Mouse (Mus musculus) kidney, adult 8-10 months (tissue): ENCODE measurements around the gene Ceacam1.
"Not testable (repeated sequence)": the region's sequence is repeated elsewhere in the genome, so short reads cannot be mapped to it uniquely, and the experiment has no call there.

Source experiments
- DNase-seq, 2 experiments: peaks; one replicate each; pipeline ENCODE4 v3.0.0; 2022

Ceacam1 gene

GRCm38 (mm10) chr7:25439978-25440815 lies 37.2 kb downstream of the Ceacam1 start:
- DNase-seq, result peak; percentile 41 to 43

- no peak for DNase-seq
Observed at GRCm38 (mm10) chr7:25439124-25439822, 38.1 kb downstream of the Ceacam1 start.

- DNase-seq, result no peak
Observed at GRCm38 (mm10) chr7:25436704-25437103, 40.7 kb downstream of the Ceacam1 start.

- DNase-seq, result peak; percentile 31 to 51
Observed at GRCm38 (mm10) chr7:25436226-25436625, 41.2 kb downstream of the Ceacam1 start.

- no peak for DNase-seq
Observed at GRCm38 (mm10) chr7:25435546-25435851, 41.9 kb downstream of the Ceacam1 start.

GRCm38 (mm10) chr7:25434654-25435545 lies 42.5 kb downstream of the Ceacam1 start:
- DNase-seq, result no peak

GRCm38 (mm10) chr7:25433781-25434560 lies 43.4 kb downstream of the Ceacam1 start:
- no peak for DNase-seq

- DNase-seq, result peak in 1 of 2 experiments; percentile 28
Observed at GRCm38 (mm10) chr7:25433007-25433541, 44.3 kb downstream of the Ceacam1 start.

- DNase-seq, result no peak
Observed at GRCm38 (mm10) chr7:25432381-25432780, 45.0 kb downstream of the Ceacam1 start.

- no peak for DNase-seq
Observed at GRCm38 (mm10) chr7:25429886-25430784, 47.3 kb downstream of the Ceacam1 start.

- DNase-seq, result peak in 1 of 2 experiments; percentile 18
Observed at GRCm38 (mm10) chr7:25428321-25428720, 49.1 kb downstream of the Ceacam1 start.

- no peak for DNase-seq
Observed at GRCm38 (mm10) chr7:25427144-25427543, 50.3 kb downstream of the Ceacam1 start.

GRCm38 (mm10) chr7:25426380-25426779 lies 51.0 kb downstream of the Ceacam1 start:
- DNase-seq, result not testable (repeated sequence)

GRCm38 (mm10) chr7:25424429-25424828 lies 53.0 kb downstream of the Ceacam1 start:
- peak; percentile 66 to 85 for DNase-seq

- DNase-seq, result no peak
Observed at GRCm38 (mm10) chr7:25422286-25422841, 55.0 kb downstream of the Ceacam1 start.

GRCm38 (mm10) chr7:25419943-25420342 lies 57.5 kb downstream of the Ceacam1 start:
- DNase-seq, result no peak

- no peak for DNase-seq
Observed at GRCm38 (mm10) chr7:25419536-25419935, 57.9 kb downstream of the Ceacam1 start.

- peak in 1 of 2 experiments; percentile 57 for DNase-seq
Observed at GRCm38 (mm10) chr7:25417597-25417996, 59.8 kb downstream of the Ceacam1 start.

GRCm38 (mm10) chr7:25412833-25413441 lies 64.5 kb downstream of the Ceacam1 start, which contains the start of gene Cxcl17:
Cxcl17 (minus strand) TSS chr7:25412886.
- DNase-seq, result no peak

GRCm38 (mm10) chr7:25411861-25412260 lies 65.5 kb downstream of the Ceacam1 start:
- DNase-seq, result no peak
